Mouse (Mus musculus): ENCODE measurements around the gene Lrrc9. TPM values are rescaled to one million over a fixed set of nuclear protein-coding genes. Genes with fewer than 3 reads are reported as not detected.
A peak's percentile ranks its signal among the peaks of the same experiment; 100 is the strongest.

The Lrrc9 gene
- 3.3 and 6.3 TPM in 2 replicates for total RNA-seq (2014; rRNA removed)
- polyA plus RNA-seq (2015; fragmentation: Nextera tagmentation; extraction: Ambion mirVana): 3.1 and 3.2 TPM in 2 replicates

DNA sequence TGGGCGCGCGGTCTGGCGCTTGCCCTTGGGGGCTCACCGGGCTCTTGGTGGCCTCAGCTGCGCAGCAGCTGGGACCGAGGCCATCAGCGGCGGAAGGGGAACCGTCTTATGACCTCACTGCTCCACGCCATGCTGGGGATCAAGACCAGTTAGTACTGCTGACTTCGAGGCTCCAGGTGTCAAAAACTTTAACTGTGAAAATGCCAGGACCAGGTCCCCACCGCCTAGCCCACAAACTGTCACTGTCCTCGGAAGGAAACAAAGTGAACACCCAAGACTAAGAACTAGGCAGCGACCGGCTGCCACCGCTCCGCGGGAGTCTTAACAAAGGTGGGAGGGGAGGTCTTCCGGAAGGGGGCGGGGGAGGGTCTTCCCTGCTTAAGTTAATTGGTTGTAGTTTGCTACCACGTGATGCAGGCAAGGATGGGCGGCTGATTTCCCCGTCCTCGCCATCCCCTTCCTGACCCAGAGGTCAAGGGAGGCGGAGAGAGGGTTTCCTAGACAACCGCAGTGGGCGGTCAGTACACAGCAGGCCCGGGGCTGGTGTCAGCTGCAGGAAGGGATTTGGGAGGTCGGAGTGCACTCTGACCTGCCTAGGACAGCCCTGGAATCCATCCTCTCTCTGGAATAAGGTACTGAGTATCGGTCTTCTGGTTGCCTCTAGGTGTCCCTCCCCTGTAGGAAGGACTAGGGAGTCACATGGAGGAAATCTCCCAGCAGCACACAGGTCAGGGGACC lies at the start of gene Lrrc9:
Gene Lrrc9 (plus strand): TSS at position 28 of the 738 bp plus-strand sequence.
- H3K27me3 ChIP-seq (ENCODE audit: insufficient read depth, low read length): no peaks in the 10 kb centered on the region
- ATAC-seq (ENCODE audit: low FRiP score) (peak; percentile 84), DNase-seq (ENCODE audit: low spot score) (peak; percentile 84)
- H3K4me3 ChIP-seq (ENCODE audit: low read depth, low read length): peak within 1 kb of the TSS; percentile 46
- H3K9ac ChIP-seq (replicated peaks; ENCODE audit: low read length, poor library complexity, severe bottlenecking): peak within 1 kb of the TSS; percentile 64
- no peaks in the 10 kb centered on the region for H3K9me3 ChIP-seq (ENCODE audit: low read length)
- H3K27ac ChIP-seq (ENCODE audit: low read depth, low read length): no peak within 1 kb of the TSS
- WGBS: under 1% methylated on average over 31 of the region's 31 CpGs
- H3K4me1 ChIP-seq (ENCODE audit: insufficient read depth, low read length): no peaks in the 10 kb centered on the region
- TF ChIP-seq CTCF (IDR thresholded peaks at IDR 0.05): no peak
- peak within 1 kb of the TSS; percentile 92 for H3K4me2 ChIP-seq (ENCODE audit: low read depth, low read length, poor library complexity, severe bottlenecking)
- H3K36me3 ChIP-seq (ENCODE audit: insufficient read depth, low read length): no peaks in the 10 kb centered on the region

DNA sequence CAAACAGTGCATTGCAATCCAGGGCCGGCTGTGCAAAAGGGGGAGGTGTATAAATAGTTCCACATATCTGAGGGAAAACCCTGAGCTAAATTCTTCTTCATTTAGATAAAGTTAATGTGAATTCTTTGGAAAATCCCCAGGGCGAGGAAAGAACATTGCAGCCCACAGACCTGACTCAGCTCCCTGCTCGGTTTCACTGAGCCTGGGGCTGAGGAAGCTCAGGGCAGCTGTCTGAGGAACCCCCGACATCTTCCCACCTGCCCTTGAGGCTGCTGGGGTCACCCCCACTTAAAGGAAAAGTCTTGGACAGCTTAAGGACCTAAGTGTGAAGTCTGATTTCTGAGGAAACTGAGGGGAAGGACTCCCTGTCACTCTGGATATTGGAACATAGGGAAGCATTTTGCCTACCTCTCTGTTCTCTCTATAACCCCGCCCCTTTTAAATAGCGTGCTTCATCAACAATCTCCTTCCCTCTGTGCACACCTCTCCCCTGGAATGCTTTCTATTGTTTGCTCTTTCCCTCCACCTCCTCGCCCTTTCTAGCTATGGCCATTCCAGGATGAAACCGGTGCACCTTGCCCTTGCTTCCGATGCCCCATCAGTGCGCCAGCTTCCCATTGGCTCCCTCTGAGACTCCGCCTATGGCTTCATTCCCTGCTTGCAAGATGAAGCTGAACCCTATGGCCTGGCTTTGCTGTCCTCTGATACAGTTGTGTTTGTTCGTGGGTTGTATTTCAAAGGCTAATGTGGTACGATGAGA lies 48.4 kb upstream of the Lrrc9 start:
- Histone ChIP-seq H3K36me3 (ENCODE audit: insufficient read depth, low read length) (no peaks in the 10 kb centered on the region; the same call in 1 of the 2 replicates), H3K4me3 (ENCODE audit: low read depth, low read length) (no peak overlapping the region), H3K9ac (replicated peaks; ENCODE audit: low read length, poor library complexity, severe bottlenecking) (no peak overlapping the region), H3K27ac (ENCODE audit: low read depth, low read length) (no peak overlapping the region), H3K9me3 (ENCODE audit: low read length) (no peaks in the 10 kb centered on the region), H3K4me1 (ENCODE audit: insufficient read depth, low read length) (0 out of 2 replicates have a peak, but pooled peaks cover 3% of the 10 kb centered on the region), H3K4me2 (ENCODE audit: low read depth, low read length, poor library complexity, severe bottlenecking) (no peak overlapping the region), H3K27me3 (ENCODE audit: insufficient read depth, low read length) (no peaks in the 10 kb centered on the region)
- ATAC-seq (ENCODE audit: low FRiP score) (no peak), DNase-seq (ENCODE audit: low spot score) (no peak)
- WGBS: 57% methylated on average over 13 of the region's 13 CpGs
- TF ChIP-seq CTCF (IDR thresholded peaks at IDR 0.05): no peak

DNA sequence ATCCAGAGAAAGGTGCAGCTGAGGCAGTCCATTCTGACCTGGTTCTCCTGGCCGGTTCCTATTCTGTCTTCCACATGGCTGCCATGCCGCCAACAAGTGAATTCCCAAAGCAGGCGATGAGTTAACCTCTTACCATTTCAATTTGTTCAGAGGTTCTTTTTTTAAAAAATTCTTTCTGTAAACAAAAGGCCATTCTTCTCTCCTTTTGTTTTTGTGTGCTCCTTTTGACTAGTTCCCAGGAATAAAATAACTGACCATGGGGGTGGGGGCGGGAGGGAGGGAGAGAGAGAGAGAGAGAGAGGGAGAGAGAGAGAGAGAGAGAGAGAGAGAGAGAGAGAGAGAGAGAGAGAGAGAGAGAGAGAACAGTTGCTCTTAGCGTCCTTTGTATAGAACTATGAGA lies 36.6 kb upstream of the Lrrc9 start:
- ATAC-seq (ENCODE audit: low FRiP score) (no peak), DNase-seq (ENCODE audit: low spot score) (no peak)
- H3K36me3 ChIP-seq (ENCODE audit: insufficient read depth, low read length): no peaks in the 10 kb centered on the region
- no peak overlapping the region for H3K4me3 ChIP-seq (ENCODE audit: low read depth, low read length)
- H3K27me3 ChIP-seq (ENCODE audit: insufficient read depth, low read length): no peaks in the 10 kb centered on the region
- no peaks in the 10 kb centered on the region for H3K9me3 ChIP-seq (ENCODE audit: low read length)
- no peak overlapping the region for H3K27ac ChIP-seq (ENCODE audit: low read depth, low read length)
- 0 out of 2 replicates have a peak, but pooled peaks cover 6% of the 10 kb centered on the region for H3K4me1 ChIP-seq (ENCODE audit: insufficient read depth, low read length)
- H3K4me2 ChIP-seq (ENCODE audit: low read depth, low read length, poor library complexity, severe bottlenecking): no peak overlapping the region
- WGBS: 35% methylated on average over 5 of the region's 5 CpGs
- TF ChIP-seq CTCF (IDR thresholded peaks at IDR 0.05): no peak
- H3K9ac ChIP-seq (replicated peaks; ENCODE audit: low read length, poor library complexity, severe bottlenecking): no peak overlapping the region

DNA sequence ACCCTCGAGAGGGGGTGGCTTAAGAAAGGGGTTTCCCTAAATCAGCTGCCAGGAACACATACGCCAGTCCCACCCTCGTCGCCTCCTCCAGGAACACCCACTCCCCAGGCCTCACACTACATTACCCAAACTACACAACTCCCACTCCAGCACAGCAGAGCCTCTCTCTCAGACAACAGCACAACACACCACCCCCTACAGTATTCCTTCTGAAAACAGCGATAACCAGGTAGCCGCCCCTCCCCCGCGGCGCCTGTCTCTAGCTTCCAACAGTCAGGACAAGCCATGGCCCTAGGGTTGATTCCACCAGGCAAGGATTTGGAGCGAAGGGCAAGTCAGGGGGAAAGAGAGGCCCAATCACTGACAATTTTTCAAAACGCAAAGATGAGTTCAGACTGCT lies 34.5 kb upstream of the Lrrc9 start:
- Histone ChIP-seq H3K27me3 (ENCODE audit: insufficient read depth, low read length) (no peaks in the 10 kb centered on the region), H3K9ac (replicated peaks; ENCODE audit: low read length, poor library complexity, severe bottlenecking) (peak overlapping the region; percentile 95), H3K4me1 (ENCODE audit: insufficient read depth, low read length) (0 out of 2 replicates have a peak, but pooled peaks cover 6% of the 10 kb centered on the region), H3K4me2 (ENCODE audit: low read depth, low read length, poor library complexity, severe bottlenecking) (peak overlapping the region; percentile 72), H3K36me3 (ENCODE audit: insufficient read depth, low read length) (no peaks in the 10 kb centered on the region), H3K27ac (ENCODE audit: low read depth, low read length) (no peak overlapping the region), H3K9me3 (ENCODE audit: low read length) (no peaks in the 10 kb centered on the region), H3K4me3 (ENCODE audit: low read depth, low read length) (peak overlapping the region; percentile 66)
- ATAC-seq (ENCODE audit: low FRiP score): peak; percentile 66; the same call in 1 of the 2 replicates
- peak; percentile 17; the same call in 1 of the 2 replicates for TF ChIP-seq CTCF (IDR thresholded peaks at IDR 0.05)
- WGBS: 5% methylated on average over 11 of the region's 11 CpGs
- peak; percentile 51 for DNase-seq (ENCODE audit: low spot score)

DNA sequence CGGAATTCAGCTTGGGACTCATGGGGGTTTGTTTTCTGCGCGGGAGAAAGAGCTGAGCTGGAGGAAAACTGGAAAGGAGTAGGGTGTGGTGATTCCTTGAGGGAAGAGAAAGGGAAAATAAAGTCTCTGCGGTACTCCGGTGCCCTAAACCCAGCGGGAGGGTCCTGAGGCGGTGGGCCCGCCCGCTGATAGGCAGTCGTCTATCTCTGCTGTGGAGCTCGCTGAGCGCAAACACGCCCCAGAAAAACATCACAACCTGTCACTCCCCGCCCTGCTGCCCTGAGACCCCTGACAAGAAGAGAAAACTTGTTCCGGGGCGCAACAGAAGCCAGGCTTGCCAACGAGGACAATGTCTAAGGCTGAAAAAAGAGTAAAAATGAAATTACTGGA lies 34.0 kb upstream of the Lrrc9 start:
- Histone ChIP-seq H3K27ac (ENCODE audit: low read depth, low read length) (peak overlapping the region; percentile 84), H3K36me3 (ENCODE audit: insufficient read depth, low read length) (no peaks in the 10 kb centered on the region), H3K27me3 (ENCODE audit: insufficient read depth, low read length) (no peaks in the 10 kb centered on the region), H3K4me3 (ENCODE audit: low read depth, low read length) (peak overlapping the region; percentile 66), H3K9ac (replicated peaks; ENCODE audit: low read length, poor library complexity, severe bottlenecking) (peak overlapping the region; percentile 95), H3K9me3 (ENCODE audit: low read length) (no peaks in the 10 kb centered on the region), H3K4me2 (ENCODE audit: low read depth, low read length, poor library complexity, severe bottlenecking) (peak overlapping the region; percentile 72), H3K4me1 (ENCODE audit: insufficient read depth, low read length) (0 out of 2 replicates have a peak, but pooled peaks cover 6% of the 10 kb centered on the region)
- DNase-seq (ENCODE audit: low spot score) (peak; percentile 44), ATAC-seq (ENCODE audit: low FRiP score) (peak; percentile 41; the same call in 1 of the 2 replicates)
- no peak for TF ChIP-seq CTCF (IDR thresholded peaks at IDR 0.05)
- WGBS: 1% methylated on average over 17 of the region's 17 CpGs

All from midbrain, postnatal 0 days (tissue).